Mouse (Mus musculus) left cerebral cortex, adult 18-20 months (tissue): Measurements from ENCODE around the gene Dnpep. TPM values are rescaled to one million over a fixed set of nuclear protein-coding genes. Genes with fewer than 3 reads are reported as not detected.

Source experiments
- DNase-seq, 2 experiments: peaks; one replicate each; pipeline ENCODE4 v3.0.0; 2021 to 2022; ENCODE audit warnings: low spot score in 2 of 2, mixed read lengths in 1 of 2
- total RNA-seq, 2 experiments: library from RNA; stranded (reverse); gene quantifications; 2 replicates each; pipeline ENCODE4 v1.2.3; 2021

The Dnpep gene
- total RNA-seq, 2 experiments from 2014 or later = 56.5 to 57.4 TPM

DNA sequence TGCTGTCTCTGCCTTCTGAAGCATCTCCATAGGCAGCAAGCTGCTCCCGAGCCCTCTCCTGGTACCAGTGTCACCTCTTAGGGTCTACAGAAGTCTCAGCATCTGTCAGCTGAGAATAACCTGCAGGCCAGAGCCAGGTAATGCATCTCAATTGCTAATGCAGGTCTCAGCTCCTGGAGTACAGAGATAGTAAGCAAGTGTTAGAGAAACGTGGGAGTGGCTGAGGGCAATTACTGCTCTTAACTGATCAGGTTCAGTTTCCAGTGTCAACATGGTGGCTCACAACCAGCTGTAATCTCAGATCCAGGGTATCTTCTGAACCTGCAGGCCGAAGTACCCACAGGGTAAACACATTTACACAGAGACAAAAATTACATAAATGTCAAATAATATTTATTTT lies 18.7 kb upstream of the Dnpep start:
- no peak for DNase-seq

DNA sequence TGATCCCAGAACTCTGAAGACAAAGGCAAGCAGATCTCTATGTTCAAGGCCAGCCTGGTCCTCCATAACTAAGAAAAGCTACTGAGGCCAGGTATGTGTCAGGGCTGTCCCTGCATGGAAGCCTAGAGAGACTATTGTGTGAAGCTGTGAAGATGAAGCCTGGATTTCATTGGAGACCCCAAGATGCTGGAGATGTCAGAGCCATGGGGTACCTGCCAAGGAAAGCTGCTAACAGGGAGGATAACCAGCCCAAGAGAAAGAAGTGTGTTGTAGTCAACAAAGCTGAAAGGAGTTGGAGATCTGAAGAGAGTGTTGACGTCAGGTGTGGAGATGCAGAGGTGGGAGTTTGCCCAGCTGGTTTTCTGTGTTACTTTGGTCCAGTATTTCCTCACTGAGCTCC lies 13.5 kb upstream of the Dnpep start:
- DNase-seq = no peak

DNA sequence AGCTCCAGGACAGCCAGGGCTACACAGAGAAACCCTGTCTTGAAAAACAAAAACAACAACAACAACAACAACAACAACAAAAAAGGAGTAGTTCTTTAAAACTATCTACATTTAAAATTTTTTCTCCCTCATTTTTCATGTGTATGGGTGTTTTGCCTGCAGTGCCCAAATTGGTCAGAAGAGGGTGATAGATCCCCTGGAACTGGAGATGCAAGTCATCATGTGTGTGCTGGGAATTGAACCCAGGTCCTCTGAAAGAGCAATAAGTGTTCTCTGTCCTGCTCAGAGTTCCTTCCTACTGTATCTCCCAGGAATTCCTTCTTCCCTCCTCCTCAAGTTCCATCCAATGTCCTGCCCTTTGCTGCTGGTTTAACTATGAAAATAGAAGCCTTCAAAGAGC lies 9.7 kb upstream of the Dnpep start:
- no peak for DNase-seq

DNA sequence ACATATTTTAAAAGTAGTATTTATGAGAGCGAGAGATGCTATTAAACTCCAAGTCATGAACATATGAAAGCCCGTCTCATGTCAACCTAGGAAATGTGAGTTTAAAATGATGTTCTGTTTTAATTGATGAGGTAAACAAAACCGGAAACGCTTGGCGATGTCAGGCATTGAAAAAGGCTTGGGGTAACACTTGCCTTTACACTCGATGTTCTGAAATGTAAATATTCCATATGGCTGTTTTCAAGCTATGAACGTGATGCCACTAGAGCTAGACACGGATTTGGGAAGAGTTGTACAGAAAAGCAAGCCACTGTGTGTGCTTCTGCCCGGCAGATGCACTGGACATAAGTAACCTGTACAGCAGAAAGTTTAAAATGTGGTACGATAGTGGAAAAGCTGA lies 1.4 kb upstream of the Dnpep start:
- no peak for DNase-seq

DNA sequence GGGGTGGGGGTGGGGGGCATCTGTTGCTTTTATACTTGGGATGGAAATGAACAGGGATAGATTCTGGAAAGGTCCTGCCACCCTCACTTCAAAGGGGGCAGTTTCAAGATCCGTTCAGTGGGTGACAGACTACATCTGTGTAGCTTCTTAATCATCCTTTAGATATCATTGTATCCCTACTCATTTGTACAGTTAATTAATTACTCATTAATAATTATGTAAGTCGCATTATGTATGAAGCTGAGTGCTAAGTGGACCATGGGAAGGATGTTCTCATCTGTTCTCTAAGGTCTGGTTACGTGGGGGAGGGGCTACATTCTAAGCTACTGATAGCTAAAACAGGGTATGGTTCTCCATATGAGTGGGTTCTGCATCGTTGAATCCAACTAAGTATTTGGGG lies 946 bp upstream of the Dnpep start:
- no peak for DNase-seq

DNA sequence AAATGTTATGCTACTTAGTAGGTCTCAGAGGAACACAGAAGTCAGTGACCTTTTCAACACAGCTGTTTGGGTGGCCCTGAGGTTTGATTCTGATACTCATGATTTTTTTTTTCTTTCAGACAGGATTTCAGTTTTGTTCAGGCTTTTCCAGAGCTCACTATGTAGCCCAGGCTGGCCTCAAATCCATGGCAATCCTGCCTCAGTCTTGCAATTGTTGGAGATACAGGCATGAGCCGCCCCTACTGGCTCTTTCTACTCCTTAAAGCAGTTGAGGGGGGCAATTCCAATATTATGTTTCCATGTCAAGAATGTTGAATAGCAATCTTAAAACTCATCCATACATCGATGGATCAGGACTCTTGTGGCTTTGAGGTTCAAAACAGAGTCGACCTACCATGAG lies 511 bp upstream of the Dnpep start:
- no peak for DNase-seq

DNA sequence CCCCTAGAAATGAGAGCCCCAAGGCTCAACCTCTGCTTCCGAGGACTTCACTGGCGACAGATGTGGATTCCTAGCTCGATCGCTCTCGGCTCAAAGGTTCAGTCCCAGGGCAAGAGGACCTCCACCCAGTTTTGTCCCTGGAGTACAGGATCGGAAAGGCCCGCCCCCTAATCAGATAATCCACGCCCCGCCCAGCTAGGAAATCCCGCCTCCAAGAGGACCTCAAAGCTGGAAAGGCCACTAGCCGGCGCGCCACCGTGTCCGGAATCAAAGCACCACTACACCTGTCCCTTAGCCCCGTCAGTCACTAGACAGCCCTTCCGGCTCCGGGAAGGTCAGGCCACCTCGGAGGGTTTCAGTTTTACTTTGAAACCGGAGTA lies 939 bp downstream of the Dnpep start:
- peak; percentile 60 to 70 for DNase-seq

DNA sequence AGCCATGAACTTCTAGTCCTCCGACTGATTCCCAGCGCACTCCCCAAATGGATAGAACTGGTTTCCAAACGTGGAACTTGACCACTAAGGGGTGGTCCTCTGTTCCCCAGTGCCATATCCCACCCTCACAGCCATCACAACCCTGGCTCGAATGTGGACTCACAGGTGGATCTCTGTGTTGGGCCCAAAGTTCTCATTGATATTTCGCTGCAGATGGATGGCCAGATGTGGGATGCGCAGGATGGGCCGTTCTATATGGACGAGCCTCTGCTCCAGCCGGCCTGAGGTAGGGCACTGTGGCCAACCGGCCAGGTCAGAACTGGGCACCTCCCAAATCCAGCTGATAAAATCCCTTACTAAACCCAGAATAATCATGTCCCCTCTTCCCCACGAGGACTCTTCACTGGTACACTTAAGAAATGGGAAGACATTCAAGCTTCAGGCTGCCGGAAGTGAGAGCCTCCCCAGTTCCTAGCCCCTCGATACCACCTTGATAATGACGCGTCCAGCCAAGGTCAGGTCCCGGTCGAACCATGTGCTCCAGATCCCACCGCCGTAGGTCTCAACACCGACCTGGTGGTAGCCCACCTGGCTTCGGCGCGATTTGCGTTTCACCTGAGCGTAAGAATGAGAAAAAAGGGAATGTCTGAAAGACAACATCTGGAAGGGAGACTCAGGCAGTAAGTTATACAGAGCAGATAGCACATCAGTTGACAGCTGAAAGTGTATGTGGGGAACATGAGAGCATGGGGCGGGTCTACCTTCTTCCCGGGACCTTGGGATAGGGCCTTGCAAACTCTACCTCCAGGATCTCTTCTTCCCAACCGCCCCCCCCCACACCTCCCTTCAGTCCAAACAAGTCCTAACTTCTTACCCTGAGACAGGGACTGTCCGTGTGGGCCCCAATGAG lies 2.1 kb downstream of the Dnpep start:
- no peak for DNase-seq

DNA sequence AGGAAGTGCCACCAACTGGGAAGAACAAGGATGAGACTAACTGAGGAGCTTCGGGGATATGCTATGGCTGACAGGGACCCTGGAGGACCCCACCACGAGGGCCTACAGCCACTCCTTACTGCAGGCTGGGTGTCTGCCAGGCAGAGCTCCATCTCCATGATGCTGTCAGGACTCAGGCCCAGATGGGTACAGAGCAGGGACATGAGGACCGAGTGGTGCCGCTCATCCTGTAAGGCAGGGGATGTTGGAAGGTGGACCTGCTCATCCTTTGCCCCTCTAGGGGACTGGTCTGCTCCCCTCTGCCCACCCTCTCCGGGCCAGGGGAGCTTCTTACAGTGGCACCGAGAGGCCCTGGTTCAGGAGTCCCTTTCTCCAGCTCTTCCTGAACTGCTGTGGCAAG lies 2.8 kb downstream of the Dnpep start:
- DNase-seq = no peak

DNA sequence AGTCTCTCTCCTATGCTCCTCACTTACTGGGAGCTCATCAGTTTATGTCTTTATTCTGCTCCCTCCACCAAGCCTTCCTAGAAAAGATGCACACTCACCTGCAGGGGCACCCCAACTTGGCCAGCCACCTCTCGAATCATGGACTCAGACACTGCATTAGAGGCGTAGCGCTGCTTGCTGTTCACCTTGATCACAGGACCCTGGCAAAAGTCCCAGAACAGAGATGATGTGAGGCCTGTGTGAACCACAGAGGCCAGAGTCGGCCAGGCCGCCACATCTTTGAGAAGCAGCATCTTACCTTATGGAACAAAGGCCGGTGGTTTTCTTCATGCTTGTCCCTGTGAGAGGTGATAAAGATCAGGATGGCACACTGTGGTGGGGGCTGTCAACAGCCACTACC lies 6.1 kb downstream of the Dnpep start:
- no peak for DNase-seq

DNA sequence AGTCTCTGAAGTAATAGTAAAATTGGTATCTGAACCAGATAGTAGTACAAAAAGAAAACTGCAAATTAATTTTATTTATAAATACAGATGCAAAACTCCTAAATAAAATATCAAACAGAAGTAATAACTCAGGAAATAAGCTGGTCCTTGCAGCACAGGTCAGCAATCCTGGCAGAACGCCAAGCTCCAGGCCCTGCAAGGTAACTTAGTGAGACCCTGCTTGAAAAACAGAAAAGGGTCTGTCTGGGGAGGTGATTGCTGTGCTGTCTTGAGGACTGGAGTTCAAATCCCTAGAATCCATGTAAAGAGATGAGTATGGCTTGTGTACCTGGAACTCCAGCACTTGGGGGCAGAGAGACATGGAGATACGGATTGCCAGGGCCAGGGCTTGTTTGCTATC lies 13.1 kb downstream of the Dnpep start:
- no peak for DNase-seq

DNA sequence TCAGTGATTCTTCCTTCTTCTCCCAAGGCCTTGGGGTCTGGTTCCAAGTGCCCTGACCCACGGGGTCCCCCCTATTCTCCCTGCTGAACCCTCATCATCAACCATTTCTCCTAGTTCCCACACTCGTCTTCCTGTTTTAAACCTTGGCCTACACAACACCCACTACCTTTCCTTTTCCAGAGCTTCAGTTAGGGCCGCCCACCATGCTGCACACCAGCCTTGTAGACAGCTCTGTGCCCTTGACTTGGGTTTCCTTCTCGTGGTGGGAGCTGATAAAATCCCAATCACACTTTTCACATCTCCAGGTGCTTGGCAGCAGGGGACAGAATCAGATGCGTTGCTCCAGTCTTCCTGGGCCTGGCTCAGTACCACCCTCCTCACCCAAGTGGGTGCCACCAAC lies 23.5 kb downstream of the Dnpep start:
- peak in 1 of 2 experiments; percentile 51 for DNase-seq

DNA sequence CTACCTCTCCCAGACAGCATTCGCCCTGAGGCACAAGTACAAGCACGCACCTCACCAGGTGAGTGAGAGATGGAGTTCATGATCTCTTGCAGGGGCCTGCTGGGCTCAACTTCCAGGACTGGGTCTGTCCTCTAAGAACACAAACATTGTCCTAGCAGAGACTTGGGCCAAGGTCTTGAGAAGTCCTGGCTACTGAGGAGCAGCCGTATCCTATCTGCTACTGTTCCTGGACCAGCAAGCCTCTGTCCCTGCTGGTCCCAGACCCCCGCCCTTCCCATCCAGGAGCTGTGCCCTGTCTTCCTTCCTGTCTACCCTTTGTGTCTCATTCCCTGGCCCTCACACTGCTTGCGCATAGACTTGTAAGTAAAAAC lies 24.5 kb downstream of the Dnpep start:
- no peak for DNase-seq

DNA sequence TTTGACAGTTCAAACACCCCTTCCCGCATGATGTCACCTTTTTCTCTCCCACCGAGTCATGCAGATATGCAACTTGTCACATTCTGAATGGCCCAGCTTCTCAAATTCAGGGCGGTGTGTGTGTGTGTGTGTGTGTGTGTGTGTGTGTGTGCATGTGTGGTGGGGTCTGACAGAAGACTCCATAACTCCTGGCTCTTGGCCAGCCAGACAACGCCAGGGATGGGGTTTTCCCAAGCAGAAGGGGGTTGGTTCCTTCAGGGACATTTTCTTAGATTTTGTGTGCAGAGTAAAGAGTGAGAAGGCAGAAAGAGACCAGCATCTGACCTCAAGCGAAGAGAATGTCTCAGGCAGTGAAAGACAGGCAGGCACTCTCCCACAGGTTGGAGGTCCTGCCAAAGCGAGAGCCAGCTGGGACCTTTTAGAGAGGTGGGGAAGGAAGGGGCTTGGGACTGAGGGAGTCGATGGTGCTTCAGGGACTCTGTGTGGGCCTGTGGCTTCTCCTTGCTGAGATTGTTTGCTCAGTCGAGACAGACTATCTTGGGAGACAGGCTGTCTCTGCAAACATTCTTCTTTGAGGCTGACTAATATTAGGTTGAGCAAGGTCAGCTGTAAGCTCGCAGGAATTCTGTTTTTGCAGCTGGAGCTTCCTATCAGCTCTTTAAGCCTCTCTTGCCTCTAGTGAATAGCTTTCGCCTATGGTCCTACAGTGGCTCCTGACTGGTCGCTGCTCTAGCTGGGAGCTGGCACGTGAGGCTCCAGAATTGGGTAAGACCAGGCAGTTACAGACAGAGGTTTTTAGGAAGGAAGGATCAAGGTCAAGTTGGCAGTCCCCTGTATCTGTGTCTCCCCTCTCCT lies 25.1 kb downstream of the Dnpep start:
- no peak for DNase-seq

DNA sequence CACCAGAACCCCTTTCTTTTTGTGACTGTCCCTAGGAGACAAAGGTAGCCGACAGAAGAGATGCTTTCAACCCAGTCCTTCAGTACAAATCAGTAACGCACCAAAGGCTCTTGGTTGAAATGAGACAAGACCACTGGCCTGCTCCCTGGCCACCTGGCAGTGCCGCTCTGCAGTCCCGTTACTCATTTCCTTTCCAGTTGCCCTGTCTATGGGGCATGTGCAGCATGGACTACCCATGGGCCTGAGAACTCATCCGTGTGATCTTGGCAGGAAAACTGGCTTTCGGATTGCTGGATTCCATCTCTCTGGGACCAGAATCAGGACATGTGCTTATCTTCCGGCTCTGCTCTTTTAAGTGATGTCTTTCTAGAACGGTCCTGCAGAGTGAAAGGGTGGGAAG lies 26.5 kb downstream of the Dnpep start:
- no peak for DNase-seq

DNA sequence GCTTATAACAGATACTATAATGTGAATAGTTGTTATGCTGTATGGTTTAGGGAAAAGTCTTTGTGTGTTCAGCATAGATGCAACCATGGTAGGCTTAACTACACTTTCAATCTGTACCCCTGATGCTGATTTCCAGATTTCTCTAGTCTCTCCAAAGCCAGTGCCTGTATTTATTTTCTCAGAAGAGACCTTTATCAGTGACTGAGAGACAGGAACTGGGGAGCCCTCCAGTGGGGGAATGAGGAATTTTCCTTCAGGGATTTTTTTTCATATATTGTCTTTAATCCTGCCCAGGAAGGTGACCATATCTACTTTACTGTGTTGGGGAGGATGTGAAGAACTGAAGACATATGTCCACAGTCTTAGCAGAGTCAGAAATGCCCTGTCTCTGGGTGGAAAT lies 27.2 kb downstream of the Dnpep start:
- peak; percentile 61 to 76 for DNase-seq

DNA sequence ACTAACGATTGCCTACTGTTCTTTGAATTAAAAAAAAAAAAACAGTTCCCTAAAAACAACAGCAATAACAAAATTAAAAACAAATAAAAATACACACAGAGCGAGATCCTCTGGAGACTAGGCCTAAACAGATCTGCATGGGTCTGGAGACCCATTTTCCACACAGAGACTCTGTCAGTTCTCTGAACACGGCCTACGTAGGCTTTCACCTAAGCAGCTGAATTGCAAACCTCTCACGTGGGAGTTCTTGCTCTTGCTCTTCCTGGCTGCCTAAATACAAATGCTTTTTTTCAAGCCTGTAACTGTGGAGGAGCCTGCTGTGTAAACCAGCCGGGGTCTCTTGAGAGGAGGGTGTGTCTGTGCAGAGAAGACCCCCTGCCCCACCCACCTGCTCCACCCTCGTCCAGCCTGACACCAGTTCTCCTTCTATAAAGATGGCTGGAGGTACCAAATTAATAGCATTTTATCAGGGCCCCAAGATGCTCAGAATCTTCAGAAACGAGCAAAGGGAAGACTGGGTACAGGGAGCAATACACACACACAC lies 27.8 kb downstream of the Dnpep start:
- no peak for DNase-seq

DNA sequence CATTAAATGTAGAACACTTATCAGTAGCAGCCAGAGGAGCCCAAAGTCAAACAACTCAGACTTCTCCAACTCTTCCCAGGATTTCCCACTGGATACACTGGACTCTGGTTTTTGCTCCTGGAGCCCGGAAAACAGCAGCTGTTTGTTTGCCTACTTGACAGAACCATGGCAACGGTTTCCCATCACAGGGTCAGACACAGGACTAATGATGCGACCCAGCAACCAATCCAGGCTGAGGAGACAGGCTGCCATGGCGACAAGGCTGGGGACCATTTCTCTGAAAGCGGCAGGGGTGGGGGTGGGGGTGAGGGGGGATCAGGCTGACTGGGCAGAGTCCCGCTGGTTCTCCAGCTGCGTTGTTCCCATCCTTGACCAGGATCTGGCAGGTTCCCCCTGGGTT lies 28.4 kb downstream of the Dnpep start:
- DNase-seq = no peak

DNA sequence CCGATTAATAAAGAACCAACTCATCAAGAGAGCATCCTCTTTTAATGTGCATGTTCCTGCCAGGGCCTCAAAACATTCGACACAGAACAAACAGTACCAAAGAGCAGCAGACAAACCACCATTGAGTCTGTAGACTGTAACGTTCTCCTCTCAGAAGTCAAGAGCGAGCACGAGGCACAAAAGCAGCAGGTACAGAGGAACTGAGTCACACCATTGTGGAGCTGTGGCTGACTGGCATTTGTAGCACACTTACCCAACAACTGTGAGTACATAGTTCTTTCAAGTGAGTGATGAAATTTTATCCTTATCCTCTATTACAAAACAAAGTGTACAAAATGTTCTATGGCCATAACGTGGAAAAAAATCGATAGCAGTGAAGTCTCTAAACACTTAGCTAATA lies 32.9 kb downstream of the Dnpep start:
- no peak for DNase-seq

DNA sequence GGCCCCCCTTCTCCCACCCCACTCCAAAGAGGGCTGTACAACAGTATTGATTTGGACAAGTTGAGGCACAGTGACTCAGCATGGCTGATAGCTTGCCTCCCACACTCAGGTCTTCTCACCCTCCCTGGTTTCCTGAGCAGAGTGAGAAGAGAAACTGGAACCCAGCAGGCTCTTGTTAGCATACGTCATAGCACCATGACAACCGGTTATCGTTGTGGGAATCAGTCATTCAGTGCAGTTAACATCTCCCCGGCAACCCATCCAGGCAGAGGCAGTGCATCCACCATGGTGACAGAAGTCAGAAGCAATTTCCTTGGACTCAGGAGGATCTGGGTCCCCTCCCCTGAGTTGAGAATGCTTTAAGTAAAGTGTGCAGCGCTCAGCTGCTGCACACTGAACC lies 34.8 kb downstream of the Dnpep start:
- DNase-seq = no peak

DNA sequence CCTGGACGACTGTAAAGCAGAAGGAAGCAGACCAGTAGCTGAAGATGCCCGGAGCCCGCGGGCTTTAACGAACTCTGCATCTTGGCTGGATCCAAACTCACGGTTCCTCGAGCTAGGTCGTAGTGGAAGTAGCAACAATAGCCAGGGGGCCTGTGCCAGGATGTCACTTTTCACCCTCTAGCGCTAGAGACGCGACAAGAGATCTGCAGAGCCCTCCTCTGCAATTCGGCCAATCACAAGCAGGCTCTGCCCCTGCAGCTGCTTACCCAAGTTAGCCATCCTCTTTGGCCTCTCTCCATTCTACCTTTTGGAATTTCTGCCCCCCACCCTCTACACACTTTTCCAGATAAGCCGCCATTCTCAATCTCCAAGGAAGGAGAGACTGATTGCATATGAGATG lies 39.6 kb downstream of the Dnpep start, which contains the start of gene Resp18:
Resp18 (minus strand) TSS at position 188 of the 400 bp plus-strand sequence.
- no peak for DNase-seq
